30 mouse cellular contexts compared by ENCODE assay signal in the genomic region with DNA sequence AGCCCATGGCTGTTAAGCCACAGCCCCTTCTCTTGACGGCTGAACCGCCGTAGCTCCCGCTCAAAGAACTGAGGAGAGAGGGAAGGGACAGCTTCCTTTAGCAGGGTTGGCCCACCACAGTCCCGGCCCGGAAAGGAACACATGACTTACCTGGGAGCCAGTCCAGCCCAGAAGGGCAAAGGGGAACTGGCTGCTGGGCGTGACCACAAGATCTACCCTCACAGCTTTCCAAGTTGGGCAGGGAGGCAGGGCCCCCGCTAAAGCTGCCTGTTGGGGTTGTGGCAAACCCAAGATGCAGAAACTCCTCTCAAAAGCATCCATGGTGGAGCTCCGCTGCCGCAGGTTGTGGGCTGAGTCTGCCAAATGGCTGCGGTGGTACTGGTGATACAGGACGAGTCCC. TPM values are rescaled to one million over a fixed set of nuclear protein-coding genes. Genes with fewer than 3 reads are reported as not detected.
DNase-seq lines count a peak whose midpoint lies in the region; ATAC-seq and TF ChIP-seq lines count a peak whose summit lies in the region.
"Had no signal": no experiment of that assay in that cellular context is flagged by ENCODE, and none has a peak within 500 bp of the region (broad histone marks: within the 10 kb centered on the region; RNA-seq: fewer than 3 reads in every experiment).

No protein-coding gene starts in this region.

- DNase-seq in heart, adult 11 months: peak; percentile 93
- DNase-seq in heart, postnatal 25 days (ENCODE audit: low spot score): no peak
- no peak for DNase-seq in spleen, adult 2 months (ENCODE audit: low read depth in 1 of 2, low spot score in 2 of 2)
- no peak for DNase-seq in spleen, postnatal 36 days (ENCODE audit: low spot score in 2 of 2)
- no peak for DNase-seq in left cerebral cortex, adult 8-10 months (ENCODE audit: low spot score in 2 of 2)
- no peak for DNase-seq in ovary, postnatal 14 days (ENCODE audit: low spot score)
- DNase-seq: adrenal gland, postnatal 14 days; cerebellum, adult 11-12 months; cerebellum, adult 9-11 months; gastrocnemius, postnatal 14 days; heart, adult 2 months; heart, postnatal 4 days; kidney, postnatal 14 days; layer of hippocampus, adult 9-11 months; liver, postnatal 0 days; lung, postnatal 14 days; thymus, adult 18-20 months; thymus, postnatal 25 days had no signal

- H3K27me3 ChIP-seq in spleen, adult 2 months (ENCODE audit: control insufficient read depth, insufficient read depth, low read length): no peaks in the 10 kb centered on the region
- H3K27me3 ChIP-seq: embryonic facial prominence, embryonic 13.5 days; limb, embryonic 13.5 days; midbrain, embryonic 12.5 days; neural tube, embryonic 12.5 days had no signal

- peaks cover 10% of the 10 kb centered on the region for H3K4me1 ChIP-seq in spleen, adult 2 months (ENCODE audit: control insufficient read depth, insufficient read depth, insufficient read length)
- H3K4me1 ChIP-seq: embryonic facial prominence, embryonic 13.5 days; forebrain, embryonic 10.5 days; limb, embryonic 13.5 days; midbrain, embryonic 12.5 days; neural tube, embryonic 12.5 days had no signal

- no peak overlapping the region for H3K4me3 ChIP-seq in spleen, adult 2 months (ENCODE audit: extremely low read depth, insufficient read depth, insufficient read length)
- H3K4me3 ChIP-seq: embryonic facial prominence, embryonic 13.5 days; forebrain, embryonic 10.5 days; heart, adult 2 months; limb, embryonic 13.5 days; megakaryocyte, embryonic 14.5 days; midbrain, embryonic 12.5 days; myocyte; neural tube, embryonic 12.5 days had no signal

- TF ChIP-seq POLR2A in spleen, adult 2 months (IDR thresholded peaks at IDR 0.05; ENCODE audit: low read depth, low read length): no peak

- peaks cover 33% of the 10 kb centered on the region for H3K36me3 ChIP-seq in spleen, adult 2 months (ENCODE audit: control insufficient read depth, insufficient read depth, low read length)

- intact Hi-C loops in heart, postnatal 25 days (cut with DNase I): no loop called here

- ATAC-seq in megakaryocyte progenitor cell, adult 5-6 weeks (replicated peaks; ENCODE audit: poor library complexity): peak; percentile 64
- ATAC-seq: intestine, postnatal 0 days; liver, postnatal 0 days had no signal

- TF ChIP-seq CTCF in spleen, adult 2 months (IDR thresholded peaks at IDR 0.05; ENCODE audit: extremely low read depth, insufficient read depth, insufficient read length, insufficient replicate concordance): no peak

- WGBS in spleen, adult 2 months: 47% methylated on average over 12 of the region's 12 CpGs

- peak overlapping the region; percentile 17 for H3K27ac ChIP-seq in spleen, adult 2 months (ENCODE audit: insufficient read depth, low read length)
- H3K27ac ChIP-seq: embryonic facial prominence, embryonic 13.5 days; forebrain, embryonic 10.5 days; heart, adult 2 months; hindbrain, embryonic 14.5 days; limb, embryonic 13.5 days; midbrain, embryonic 12.5 days; neural tube, embryonic 12.5 days; stomach, postnatal 0 days had no signal

RNA-seq across cellular contexts. Expression of gene Polm, which starts 8.5 kb away (rescaled TPM):
- total RNA-seq in heart, postnatal 25 days (2021): 1 to 10 TPM; 3.0 to 3.6 TPM
- 62.5 and 87.7 TPM in 2 replicates for polyA plus RNA-seq in spleen, adult 2 months (2012; rRNA removed)
- 2.1 and 3.3 TPM in 2 replicates for total RNA-seq in megakaryocyte progenitor cell, adult 5-6 weeks (2015)
- total RNA-seq in megakaryocyte progenitor cell, adult 5-6 weeks (2017): 1.3 and 1.4 TPM in 2 replicates
- total RNA-seq in left cerebral cortex, adult 8-10 months (2022): 10 to 100 TPM in 3 of 4 experiments, 1 to 10 TPM in 1; 9.8 to 14.5 (median 13.4) TPM

RNA-seq across cellular contexts. Expression of gene Pgam2, which starts 25.8 kb away (rescaled TPM):
- total RNA-seq in heart, postnatal 25 days (2021): 100 to 1,000 TPM; 914 to 924 TPM
- 0.85 and 1.5 TPM in 2 replicates for polyA plus RNA-seq in spleen, adult 2 months (2012; rRNA removed)
- not detected in 2 replicates for total RNA-seq in megakaryocyte progenitor cell, adult 5-6 weeks (2015)
- not detected in 2 replicates for total RNA-seq in megakaryocyte progenitor cell, adult 5-6 weeks (2017)
- total RNA-seq in left cerebral cortex, adult 8-10 months (2022): 10 to 100 TPM in 3 of 4 experiments, 1 to 10 TPM in 1; 8.3 to 11.8 (median 10.7) TPM
- total RNA-seq: adrenal gland, postnatal 14 days; midbrain, postnatal 0 days had no signal

RNA-seq across cellular contexts. Expression of gene Aebp1, which starts 32.4 kb away (rescaled TPM):
- 10 to 100 TPM; 18.5 to 23.3 TPM for total RNA-seq in heart, postnatal 25 days (2021)
- 15.7 and 19.8 TPM in 2 replicates for polyA plus RNA-seq in spleen, adult 2 months (2012; rRNA removed)
- total RNA-seq in megakaryocyte progenitor cell, adult 5-6 weeks (2015): not detected in 2 replicates
- total RNA-seq in megakaryocyte progenitor cell, adult 5-6 weeks (2017): not detected in 2 replicates
- 10 to 100 TPM; 22.3 to 25.7 (median 24.6) TPM for total RNA-seq in left cerebral cortex, adult 8-10 months (2022)

RNA-seq across cellular contexts. Expression of gene Dbnl, which starts 41.0 kb away (rescaled TPM):
- total RNA-seq in heart, postnatal 25 days (2021): 10 to 100 TPM; 26.1 to 27.2 TPM
- polyA plus RNA-seq in spleen, adult 2 months (2012; rRNA removed): 104 and 130 TPM in 2 replicates
- total RNA-seq in megakaryocyte progenitor cell, adult 5-6 weeks (2015): 43.9 and 44.5 TPM in 2 replicates
- total RNA-seq in megakaryocyte progenitor cell, adult 5-6 weeks (2017): 85.9 and 92.9 TPM in 2 replicates
- 10 to 100 TPM; 59.1 to 73.2 (median 66.7) TPM for total RNA-seq in left cerebral cortex, adult 8-10 months (2022)

RNA-seq across cellular contexts. Expression of gene Pold2, which starts 48.8 kb away (rescaled TPM):
- 10 to 100 TPM; 29.2 to 33.2 TPM for total RNA-seq in heart, postnatal 25 days (2021)
- 78.1 and 210 TPM in 2 replicates for polyA plus RNA-seq in spleen, adult 2 months (2012; rRNA removed)
- 63.9 and 65.8 TPM in 2 replicates for total RNA-seq in megakaryocyte progenitor cell, adult 5-6 weeks (2015)
- 48.4 and 52.0 TPM in 2 replicates for total RNA-seq in megakaryocyte progenitor cell, adult 5-6 weeks (2017)
- total RNA-seq in left cerebral cortex, adult 8-10 months (2022): 10 to 100 TPM; 22.1 to 26.9 (median 23.4) TPM

Comparison
In these comparisons a context has a peak if more than half of its experiments do, and no peak if none do; other contexts are left out.
1. RNA of gene Pgam2, which starts 25.8 kb away (total RNA-seq): 914 to 924 TPM in heart, postnatal 25 days; 8.3 to 11.8 TPM in left cerebral cortex, adult 8-10 months and not detected in megakaryocyte progenitor cell, adult 5-6 weeks; every median in the first group is over 10 times any median in the second.
2. RNA of gene Aebp1, which starts 32.4 kb away (total RNA-seq): 22.3 to 25.7 TPM in left cerebral cortex, adult 8-10 months and 18.5 to 23.3 TPM in heart, postnatal 25 days; not detected in megakaryocyte progenitor cell, adult 5-6 weeks; every median in the first group is over 10 times any median in the second.